Comparison of ENCODE assay signal across 26 mouse cellular contexts in the genomic region with DNA sequence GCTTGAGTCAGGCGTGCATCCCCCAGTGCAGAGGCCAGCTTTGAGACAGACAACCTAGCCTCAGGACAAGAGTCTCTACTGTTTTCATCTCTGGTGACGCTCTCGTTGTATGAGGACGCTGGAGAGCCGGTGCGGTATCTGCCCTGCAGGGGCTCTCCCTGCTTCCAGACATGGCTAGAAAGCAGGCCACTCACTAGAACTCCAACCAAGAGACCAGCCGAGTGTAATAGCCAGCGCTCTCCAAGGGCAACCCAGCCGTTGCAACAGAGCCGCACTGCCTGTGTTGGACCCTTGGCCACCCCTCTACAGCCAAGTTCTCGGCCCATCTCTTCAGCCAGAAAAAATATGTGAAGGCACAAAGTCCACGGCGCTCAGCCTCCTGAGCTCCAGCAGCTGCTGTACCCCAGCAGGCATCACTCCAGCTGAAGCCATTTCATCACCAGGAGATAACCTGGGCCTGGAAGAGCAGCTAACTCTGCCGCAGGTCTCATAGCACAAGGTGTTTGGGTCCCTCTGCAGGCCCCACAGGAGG.
DNase-seq lines count a peak whose midpoint lies in the region; ATAC-seq and TF ChIP-seq lines count a peak whose summit lies in the region.
"Had no signal": no experiment of that assay in that cellular context is flagged by ENCODE, and none has a peak within 500 bp of the region (broad histone marks: within the 10 kb centered on the region; RNA-seq: fewer than 3 reads in every experiment).

No protein-coding gene starts in this region.

- no peak for DNase-seq in embryonic facial prominence, embryonic 10.5 days (ENCODE audit: low spot score)
- DNase-seq in limb, embryonic 10.5 days (ENCODE audit: low spot score), result no peak
- peak; percentile 73 for DNase-seq in midbrain, embryonic 11.5 days (ENCODE audit: low spot score, missing footprints)
- DNase-seq in stomach, postnatal 0 days (ENCODE audit: low spot score), result no peak
- DNase-seq: adrenal gland, adult 8-10 months; adrenal gland, postnatal 25 days; cerebellum, adult 18-20 months; cerebellum, adult 9-10 months; forebrain, postnatal 0 days; gastrocnemius, adult 2 months; gastrocnemius, postnatal 14 days; heart, adult 18-20 months; heart, postnatal 10 days; heart, postnatal 4 days had no signal

- peak overlapping the region; percentile 55; the same call in 1 of the 2 replicates for H3K27ac ChIP-seq in embryonic facial prominence, embryonic 13.5 days
- no peak overlapping the region for H3K27ac ChIP-seq in embryonic facial prominence, embryonic 10.5 days (replicated peaks)
- H3K27ac ChIP-seq in limb, embryonic 13.5 days, result peak overlapping the region; percentile 52; the same call in 1 of the 2 replicates
- no peak overlapping the region for H3K27ac ChIP-seq in limb, embryonic 10.5 days
- no peak overlapping the region for H3K27ac ChIP-seq in midbrain, embryonic 11.5 days (ENCODE audit: low read depth, low read length)
- no peak overlapping the region for H3K27ac ChIP-seq in midbrain, embryonic 16.5 days (ENCODE audit: low read length)
- peak overlapping the region; percentile 44; the same call in 1 of the 2 replicates for H3K27ac ChIP-seq in stomach, embryonic 14.5 days (ENCODE audit: low read length)
- no peak overlapping the region for H3K27ac ChIP-seq in stomach, postnatal 0 days (replicated peaks)
- H3K27ac ChIP-seq: forebrain, embryonic 13.5 days; gastrocnemius, adult 2 months; heart, embryonic 15.5 days; hindbrain, embryonic 14.5 days; hindbrain, postnatal 0 days had no signal

- TF ChIP-seq EP300 in stomach, postnatal 0 days (optimal IDR thresholded peaks at IDR 0.05), result no peak

- WGBS in embryonic facial prominence, embryonic 13.5 days, result 58% methylated on average over 14 of the region's 14 CpGs
- 66% methylated on average over 14 of the region's 14 CpGs for WGBS in embryonic facial prominence, embryonic 10.5 days
- WGBS in limb, embryonic 13.5 days, result 70% methylated on average over 14 of the region's 14 CpGs
- WGBS in limb, embryonic 10.5 days, result 79% methylated on average over 14 of the region's 14 CpGs
- WGBS in midbrain, embryonic 11.5 days, result 73% methylated on average over 14 of the region's 14 CpGs
- WGBS in midbrain, embryonic 16.5 days, result 63% methylated on average over 14 of the region's 14 CpGs
- 76% methylated on average over 14 of the region's 14 CpGs for WGBS in stomach, embryonic 14.5 days
- WGBS in stomach, postnatal 0 days, result 79% methylated on average over 14 of the region's 14 CpGs

- no peaks in the 10 kb centered on the region for H3K9me3 ChIP-seq in embryonic facial prominence, embryonic 13.5 days
- H3K9me3 ChIP-seq in embryonic facial prominence, embryonic 10.5 days, result no peaks in the 10 kb centered on the region
- no peaks in the 10 kb centered on the region for H3K9me3 ChIP-seq in limb, embryonic 13.5 days
- no peaks in the 10 kb centered on the region for H3K9me3 ChIP-seq in limb, embryonic 10.5 days (replicated peaks)
- H3K9me3 ChIP-seq in midbrain, embryonic 11.5 days (ENCODE audit: control insufficient read depth, low read length), result no peaks in the 10 kb centered on the region
- no peaks in the 10 kb centered on the region for H3K9me3 ChIP-seq in midbrain, embryonic 16.5 days (replicated peaks; ENCODE audit: control insufficient read depth, low read length, poor library complexity, severe bottlenecking)
- H3K9me3 ChIP-seq in stomach, embryonic 14.5 days (ENCODE audit: control insufficient read depth, low read depth, low read length), result no peaks in the 10 kb centered on the region
- H3K9me3 ChIP-seq in stomach, postnatal 0 days (ENCODE audit: control insufficient read depth, low read length), result no peaks in the 10 kb centered on the region
- H3K9me3 ChIP-seq: embryonic facial prominence, embryonic 12.5 days; forebrain, embryonic 13.5 days; heart, embryonic 12.5 days; heart, embryonic 15.5 days had no signal

- no peaks in the 10 kb centered on the region; the same call in 1 of the 2 replicates for H3K27me3 ChIP-seq in embryonic facial prominence, embryonic 13.5 days
- H3K27me3 ChIP-seq in embryonic facial prominence, embryonic 10.5 days (replicated peaks; ENCODE audit: low read depth, poor library complexity, severe bottlenecking), result 0 out of 2 replicates have a peak, but pooled peaks cover 3% of the 10 kb centered on the region
- H3K27me3 ChIP-seq in limb, embryonic 13.5 days, result peaks cover 27% of the 10 kb centered on the region
- peaks cover 17% of the 10 kb centered on the region; the same call in 1 of the 2 replicates for H3K27me3 ChIP-seq in limb, embryonic 10.5 days (ENCODE audit: low read depth, poor library complexity, severe bottlenecking)
- no peaks in the 10 kb centered on the region for H3K27me3 ChIP-seq in midbrain, embryonic 11.5 days (ENCODE audit: control insufficient read depth, insufficient read depth, low read length)
- H3K27me3 ChIP-seq in midbrain, embryonic 16.5 days (ENCODE audit: control insufficient read depth, insufficient read depth, low read depth, low read length), result no peaks in the 10 kb centered on the region
- H3K27me3 ChIP-seq in stomach, embryonic 14.5 days (ENCODE audit: control insufficient read depth, insufficient read depth, low read length), result no peaks in the 10 kb centered on the region
- no peaks in the 10 kb centered on the region for H3K27me3 ChIP-seq in stomach, postnatal 0 days (ENCODE audit: control insufficient read depth, insufficient read depth, low read length)

- H3K4me1 ChIP-seq in embryonic facial prominence, embryonic 13.5 days, result peaks cover 21% of the 10 kb centered on the region
- H3K4me1 ChIP-seq in embryonic facial prominence, embryonic 10.5 days, result peaks cover 11% of the 10 kb centered on the region
- peaks cover 14% of the 10 kb centered on the region for H3K4me1 ChIP-seq in limb, embryonic 13.5 days
- H3K4me1 ChIP-seq in limb, embryonic 10.5 days, result peaks cover 12% of the 10 kb centered on the region
- no peaks in the 10 kb centered on the region for H3K4me1 ChIP-seq in midbrain, embryonic 11.5 days (ENCODE audit: control insufficient read depth, insufficient read depth, low read length)
- H3K4me1 ChIP-seq in midbrain, embryonic 16.5 days (ENCODE audit: control insufficient read depth, insufficient read depth, low read length), result peaks cover 4% of the 10 kb centered on the region; the same call in 1 of the 2 replicates
- H3K4me1 ChIP-seq in stomach, embryonic 14.5 days (ENCODE audit: control insufficient read depth, insufficient read depth, low read length), result no peaks in the 10 kb centered on the region
- H3K4me1 ChIP-seq in stomach, postnatal 0 days (replicated peaks; ENCODE audit: control insufficient read depth, insufficient read depth), result no peaks in the 10 kb centered on the region
- H3K4me1 ChIP-seq: forebrain, embryonic 13.5 days; heart, embryonic 15.5 days had no signal

- H3K4me2 ChIP-seq in embryonic facial prominence, embryonic 13.5 days, result no peak overlapping the region
- H3K4me2 ChIP-seq in limb, embryonic 13.5 days (replicated peaks), result no peak overlapping the region
- no peak overlapping the region for H3K4me2 ChIP-seq in midbrain, embryonic 11.5 days
- no peak overlapping the region for H3K4me2 ChIP-seq in midbrain, embryonic 16.5 days (ENCODE audit: low read length)
- H3K4me2 ChIP-seq in stomach, embryonic 14.5 days (replicated peaks; ENCODE audit: low read depth, low read length), result no peak overlapping the region
- H3K4me2 ChIP-seq in stomach, postnatal 0 days (replicated peaks; ENCODE audit: low read depth), result no peak overlapping the region
- H3K4me2 ChIP-seq: embryonic facial prominence, embryonic 12.5 days; forebrain, embryonic 13.5 days; heart, embryonic 12.5 days; heart, embryonic 15.5 days; hindbrain, embryonic 14.5 days had no signal

- no peak for ATAC-seq in embryonic facial prominence, embryonic 13.5 days (ENCODE audit: insufficient number of reproducible peaks, insufficient read depth, low FRiP score, low TSS enrichment, low read depth)
- no peak for ATAC-seq in limb, embryonic 13.5 days (ENCODE audit: low FRiP score, low read depth)
- ATAC-seq in midbrain, embryonic 11.5 days (ENCODE audit: low FRiP score), result no peak
- no peak for ATAC-seq in midbrain, embryonic 16.5 days
- no peak for ATAC-seq in stomach, embryonic 14.5 days (ENCODE audit: insufficient number of reproducible peaks, insufficient read depth, low FRiP score, low read depth)
- no peak for ATAC-seq in stomach, postnatal 0 days (ENCODE audit: low FRiP score, low TSS enrichment)
- ATAC-seq: activated CD4-positive, CD25-positive, alpha-beta regulatory T cell, adult 4 months; forebrain, embryonic 13.5 days; forebrain, postnatal 0 days; hindbrain, postnatal 0 days had no signal

- no peaks in the 10 kb centered on the region for H3K36me3 ChIP-seq in embryonic facial prominence, embryonic 13.5 days
- no peaks in the 10 kb centered on the region for H3K36me3 ChIP-seq in embryonic facial prominence, embryonic 10.5 days (replicated peaks)
- no peaks in the 10 kb centered on the region for H3K36me3 ChIP-seq in limb, embryonic 13.5 days
- H3K36me3 ChIP-seq in limb, embryonic 10.5 days, result no peaks in the 10 kb centered on the region
- H3K36me3 ChIP-seq in midbrain, embryonic 11.5 days (ENCODE audit: control insufficient read depth, insufficient read depth, low read length), result no peaks in the 10 kb centered on the region
- H3K36me3 ChIP-seq in midbrain, embryonic 16.5 days (ENCODE audit: control insufficient read depth, insufficient read depth, low read length), result no peaks in the 10 kb centered on the region
- no peaks in the 10 kb centered on the region for H3K36me3 ChIP-seq in stomach, embryonic 14.5 days (ENCODE audit: control insufficient read depth, insufficient read depth, low read length)
- no peaks in the 10 kb centered on the region for H3K36me3 ChIP-seq in stomach, postnatal 0 days (ENCODE audit: control insufficient read depth, insufficient read depth, low read length)
- H3K36me3 ChIP-seq: embryonic facial prominence, embryonic 12.5 days; heart, embryonic 12.5 days; heart, embryonic 15.5 days had no signal

- H3K4me3 ChIP-seq in embryonic facial prominence, embryonic 13.5 days, result no peak overlapping the region
- no peak overlapping the region for H3K4me3 ChIP-seq in embryonic facial prominence, embryonic 10.5 days
- no peak overlapping the region for H3K4me3 ChIP-seq in limb, embryonic 13.5 days
- H3K4me3 ChIP-seq in limb, embryonic 10.5 days, result no peak overlapping the region
- no peak overlapping the region for H3K4me3 ChIP-seq in midbrain, embryonic 11.5 days (ENCODE audit: low read depth, low read length)
- no peak overlapping the region for H3K4me3 ChIP-seq in midbrain, embryonic 16.5 days (ENCODE audit: low read depth, low read length)
- no peak overlapping the region for H3K4me3 ChIP-seq in stomach, embryonic 14.5 days (ENCODE audit: low read depth, low read length)
- no peak overlapping the region for H3K4me3 ChIP-seq in stomach, postnatal 0 days (ENCODE audit: low read depth, low read length)
- H3K4me3 ChIP-seq: embryonic facial prominence, embryonic 12.5 days; erythroblast, embryonic 14.5 days; forebrain, embryonic 13.5 days; gastrocnemius, adult 2 months; heart, embryonic 12.5 days; heart, embryonic 15.5 days had no signal

- no peak overlapping the region for H3K9ac ChIP-seq in embryonic facial prominence, embryonic 13.5 days
- no peak overlapping the region for H3K9ac ChIP-seq in limb, embryonic 13.5 days
- H3K9ac ChIP-seq in midbrain, embryonic 11.5 days (ENCODE audit: low read length), result no peak overlapping the region
- H3K9ac ChIP-seq in midbrain, embryonic 16.5 days (ENCODE audit: low read depth, low read length), result no peak overlapping the region
- no peak overlapping the region for H3K9ac ChIP-seq in stomach, embryonic 14.5 days (replicated peaks; ENCODE audit: low read depth, low read length)
- no peak overlapping the region for H3K9ac ChIP-seq in stomach, postnatal 0 days (ENCODE audit: low read length)
- H3K9ac ChIP-seq: embryonic facial prominence, embryonic 12.5 days; forebrain, embryonic 13.5 days; forebrain, postnatal 0 days; heart, embryonic 12.5 days; heart, embryonic 15.5 days; hindbrain, embryonic 14.5 days had no signal

- no peak for TF ChIP-seq CTCF in stomach, postnatal 0 days (IDR thresholded peaks at IDR 0.05; ENCODE audit: low read depth)

Comparison
In these comparisons a context has a peak if more than half of its experiments do, and no peak if none do; other contexts are left out.
1. H3K27ac ChIP-seq: peak in embryonic facial prominence, embryonic 13.5 days (single experiment), limb, embryonic 13.5 days (single experiment) and stomach, embryonic 14.5 days (single experiment); none in embryonic facial prominence, embryonic 10.5 days (single experiment), limb, embryonic 10.5 days (single experiment), midbrain, embryonic 11.5 days (single experiment), midbrain, embryonic 16.5 days (single experiment) and stomach, postnatal 0 days (single experiment).